Mouse (Mus musculus) neutrophil, adult 5-6 weeks (primary cell): ENCODE results near the gene Map3k11. TPM values are rescaled to one million over a fixed set of nuclear protein-coding genes. Genes with fewer than 3 reads are reported as not detected.

Source experiments
- ATAC-seq: fragments of 151-379, 151-347 bp; 2 replicates; pipeline ENCODE4 v1.8.0; 2017; ENCODE audit warnings: mild to moderate bottlenecking, moderate TSS enrichment; ENCODE audit not compliant: insufficient number of reproducible peaks, poor library complexity, low FRiP score, severe bottlenecking; ENCODE audit errors: extremely low read depth
- total RNA-seq: library from RNA; stranded (forward); fragments of 200-1000 nt; gene quantifications from 2 replicates; pipeline ENCODE4 v1.2.3, GENCODE M21; 2017

Gene Map3k11
- total RNA-seq, 1 experiment from 2014 or later = 65.3 TPM

DNA sequence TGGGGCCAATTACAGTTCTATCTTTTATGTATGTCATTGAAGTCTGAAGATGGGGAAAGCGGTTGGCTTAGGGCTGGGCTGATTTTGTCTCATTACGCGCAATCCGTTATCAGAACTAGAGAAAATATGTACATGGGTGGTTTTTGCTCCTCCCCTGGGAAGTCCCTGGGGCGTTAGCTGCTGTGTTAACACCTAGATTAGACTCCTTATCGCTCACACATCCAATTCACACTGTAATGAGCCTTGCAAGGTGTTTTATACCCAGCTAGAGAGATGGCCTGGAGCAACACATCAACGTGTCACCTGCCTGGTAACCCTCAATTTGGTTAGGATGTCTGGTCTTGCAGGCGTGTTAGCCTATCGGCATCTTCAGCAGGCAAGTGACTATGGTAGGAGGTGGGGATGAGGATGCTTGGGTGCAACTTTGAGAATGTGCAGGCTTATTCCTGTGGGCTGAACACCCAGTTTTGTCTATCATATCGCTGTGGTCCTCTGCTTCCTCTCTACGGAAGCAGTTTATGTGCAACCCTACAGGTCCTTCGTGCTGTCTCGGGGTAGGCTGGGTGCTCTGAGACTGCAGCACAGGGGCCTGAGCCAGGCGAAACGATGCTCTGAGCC lies 38.5 kb downstream of the Map3k11 start:
- ATAC-seq = no peak

GRCm38 (mm10) chr19:5727701-5728100 lies 39.2 kb downstream of the Map3k11 start:
- ATAC-seq = peak; percentile 37

DNA sequence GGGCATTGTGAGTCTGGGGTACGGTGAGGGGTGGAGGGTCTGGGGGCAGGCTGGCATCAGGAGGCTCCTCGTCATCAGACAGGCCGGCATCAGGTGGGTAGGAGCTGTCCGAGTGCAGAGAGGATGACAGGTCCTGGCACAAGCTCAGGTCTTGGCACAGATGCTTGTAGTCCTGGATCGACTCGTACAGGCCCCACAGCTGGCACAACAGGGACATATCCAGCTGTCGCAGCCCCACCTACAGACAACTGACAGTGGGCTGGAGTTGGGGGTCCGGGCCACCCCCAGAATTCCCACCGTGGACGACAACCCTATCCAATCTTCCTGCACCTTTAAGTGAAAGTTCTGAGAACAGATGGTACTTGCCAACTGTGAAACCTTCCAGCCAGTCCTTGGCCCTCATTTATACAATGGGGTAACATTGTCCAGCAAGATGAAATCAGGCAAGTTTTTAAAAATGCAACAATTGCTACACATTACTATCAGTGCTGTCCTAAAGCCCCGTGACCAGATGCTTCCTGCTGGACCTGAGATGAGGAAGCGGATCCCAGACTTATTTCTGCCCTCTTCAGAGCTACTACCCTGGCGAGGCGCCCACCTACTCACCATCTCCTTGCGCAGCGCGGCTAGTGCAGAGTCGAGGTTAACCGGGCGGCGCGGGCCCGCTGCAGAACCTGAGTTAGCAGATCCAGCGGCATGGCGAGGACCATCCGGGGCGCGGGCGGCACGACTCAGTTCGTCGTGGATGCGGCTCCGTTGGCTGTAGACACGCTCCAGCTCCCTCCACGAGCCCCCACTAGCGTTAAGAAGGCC lies 40.3 kb downstream of the Map3k11 start:
- no peak for ATAC-seq

DNA sequence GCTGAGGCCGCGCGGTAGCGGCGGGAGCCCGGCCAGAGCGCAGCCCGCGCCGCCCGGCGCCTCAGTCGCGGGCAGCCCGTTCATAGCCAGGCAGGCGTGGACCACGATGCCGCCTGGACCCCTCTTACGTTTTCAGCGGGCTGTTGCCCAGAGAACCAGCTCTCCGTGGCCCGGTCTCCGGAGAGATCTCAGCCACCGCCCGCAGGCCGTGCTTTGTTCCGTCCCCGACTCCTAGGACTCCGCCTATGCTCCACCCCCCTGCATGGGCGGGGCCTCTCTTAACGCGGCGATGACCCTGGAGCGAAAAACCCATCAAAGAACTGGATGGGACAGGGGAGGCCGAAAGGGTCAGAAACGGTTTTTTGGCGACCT lies 40.9 kb downstream of the Map3k11 start, which contains the start of gene Fam89b:
Gene Fam89b, minus strand, starts transcription at position 210 of the 372 bp plus-strand sequence.
- ATAC-seq = peak; percentile 45

DNA sequence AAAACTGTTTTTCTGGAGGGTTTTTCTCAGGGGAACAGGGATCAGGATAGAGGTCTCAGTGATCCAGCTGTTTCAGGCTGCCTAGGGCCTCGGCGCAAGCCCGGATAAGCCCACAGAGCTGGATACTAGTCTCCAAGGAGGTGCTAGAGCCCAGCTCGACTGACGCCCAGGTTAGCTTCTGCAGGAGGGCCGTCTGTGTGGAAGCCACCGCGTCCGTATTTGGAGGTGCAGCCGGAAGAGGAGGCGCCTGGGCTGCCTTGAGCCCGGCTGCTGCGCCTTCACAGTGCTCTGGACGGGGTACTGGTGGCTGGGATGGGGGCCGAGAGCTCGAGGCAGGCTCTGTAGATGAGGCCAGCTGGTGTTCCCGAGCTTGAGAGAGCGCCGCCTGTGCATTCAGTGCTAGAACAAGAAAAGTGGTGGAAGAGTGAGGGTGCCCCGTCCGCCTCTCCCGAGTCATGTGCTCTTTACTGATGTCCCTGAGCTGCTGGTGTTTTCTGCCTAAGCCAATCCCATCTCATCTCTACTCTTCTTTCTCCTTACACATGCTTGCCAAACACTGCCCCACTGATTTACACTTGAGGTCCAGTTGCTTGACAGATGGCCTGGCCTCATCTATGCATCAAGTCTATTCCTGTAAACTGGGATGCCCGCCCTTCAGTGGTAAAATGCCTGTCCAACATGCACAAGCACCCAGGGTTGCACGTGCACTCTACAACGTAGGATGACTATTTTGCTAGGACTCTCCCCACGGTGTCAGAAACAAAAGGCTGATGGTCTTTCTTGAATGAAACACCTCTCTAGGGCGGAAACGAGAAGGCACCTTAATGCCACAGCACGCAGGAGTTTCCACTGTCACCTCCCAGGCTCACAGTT lies 42.0 kb downstream of the Map3k11 start:
- no peak for ATAC-seq

DNA sequence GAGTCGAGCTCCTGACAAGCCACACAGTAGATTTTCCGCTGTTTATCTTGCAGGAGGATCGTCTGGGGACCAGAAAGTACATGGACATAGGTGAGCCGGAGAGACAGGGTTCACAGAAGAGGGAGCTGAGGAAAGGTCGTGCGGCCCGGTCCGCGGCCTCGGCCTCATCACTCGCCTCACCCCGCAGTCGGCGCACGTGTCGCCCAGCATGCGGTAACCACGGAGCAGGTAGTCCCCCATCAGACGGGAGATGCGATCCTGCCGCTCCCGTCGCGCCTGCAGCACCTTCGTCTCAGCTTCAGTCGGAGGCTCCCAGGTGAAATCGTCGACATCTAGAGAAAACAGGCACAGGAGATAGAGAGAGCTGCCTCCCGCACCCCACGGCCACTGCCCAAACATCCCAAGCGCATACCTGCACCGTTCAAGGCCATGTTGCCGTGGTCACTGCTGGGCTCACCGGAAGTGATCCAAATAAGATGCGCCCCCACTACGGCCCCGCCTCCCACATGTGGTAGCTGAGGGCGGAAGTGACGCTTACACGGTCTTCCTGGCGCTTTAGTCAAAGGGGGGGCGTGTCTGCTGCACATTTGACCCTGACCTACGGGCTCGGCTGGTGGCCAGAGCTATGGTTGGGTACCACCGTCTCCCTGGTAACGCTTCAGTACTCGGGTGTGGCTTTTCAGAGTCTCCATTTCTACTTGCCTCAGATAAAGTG lies 42.9 kb downstream of the Map3k11 start:
- peak; percentile 79 for ATAC-seq

- no peak for ATAC-seq
These were observed 45.8 kb downstream of the Map3k11 start for GRCm38 (mm10) chr19:5734325-5734724.

DNA sequence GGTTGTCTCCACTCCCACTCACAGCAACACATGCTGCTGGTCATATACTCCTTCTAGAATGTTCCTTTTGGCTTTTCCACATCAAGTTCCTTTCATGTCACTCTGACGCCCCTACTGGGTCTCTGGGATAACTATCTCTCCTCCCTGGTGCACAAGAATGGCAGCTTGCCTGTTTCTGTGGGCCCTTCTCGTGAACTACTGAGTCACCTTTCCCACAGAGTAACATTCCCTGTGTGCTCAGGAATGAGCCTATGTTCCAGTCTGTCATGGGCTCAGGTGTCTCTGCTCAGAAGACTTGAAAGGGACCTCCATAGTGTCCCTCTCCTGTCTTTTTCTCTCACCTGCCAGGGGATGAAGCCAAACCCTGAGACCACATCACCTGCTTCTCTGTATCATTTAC lies 50.9 kb downstream of the Map3k11 start:
- no peak for ATAC-seq

DNA sequence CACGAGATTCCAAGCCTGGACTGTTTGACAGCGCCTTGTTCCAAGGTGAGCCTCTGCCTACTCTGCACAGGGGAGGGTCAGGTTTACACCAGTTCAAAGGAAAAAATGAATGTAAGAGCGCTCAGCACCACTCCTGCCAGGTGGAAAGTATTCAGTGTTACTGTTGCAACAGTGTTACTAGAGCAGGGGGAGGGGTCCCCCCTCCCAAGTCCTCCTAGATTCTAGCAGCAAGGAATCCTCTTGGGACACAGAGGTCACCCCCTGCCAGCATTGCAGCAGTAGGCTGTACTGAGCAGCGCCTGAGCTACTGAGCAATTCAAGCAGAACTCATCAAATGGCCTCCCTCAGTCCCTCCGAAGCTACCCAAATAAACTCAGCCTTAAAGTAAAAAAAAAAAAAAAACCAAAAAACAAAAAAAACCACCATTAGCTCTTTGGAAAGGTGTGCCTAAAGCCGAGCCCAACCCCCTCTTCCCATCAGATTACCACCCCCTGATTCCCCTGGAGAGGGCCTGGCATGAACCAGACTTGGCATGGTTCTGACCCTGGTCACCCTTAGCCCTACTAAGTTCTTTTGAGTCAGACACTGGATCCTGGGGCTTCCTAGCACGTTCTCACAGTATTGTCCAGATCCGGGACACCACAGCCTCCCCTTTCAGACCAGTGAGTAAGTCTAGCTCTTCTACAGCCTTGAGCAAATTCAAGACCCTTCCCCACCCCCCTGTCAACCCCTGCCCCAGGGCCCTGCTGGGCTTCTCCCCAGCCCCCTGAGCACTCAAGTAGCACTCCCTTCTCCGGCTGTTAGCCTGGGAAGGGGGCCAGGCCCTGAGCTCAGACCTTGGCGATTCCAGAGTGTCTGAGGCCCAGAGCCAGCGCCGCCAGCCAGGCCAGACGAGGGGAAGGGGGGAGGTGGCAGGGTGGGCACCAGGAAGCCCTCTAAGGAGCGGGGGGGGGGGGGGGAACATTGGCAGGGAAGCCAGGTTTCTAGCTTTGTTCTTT lies 52.1 kb downstream of the Map3k11 start, which contains the start of gene Ltbp3:
Gene Ltbp3, plus strand, starts transcription at position 585 of the 998 bp plus-strand sequence.
- ATAC-seq = no peak

GRCm38 (mm10) chr19:5741641-5742240 lies 53.2 kb downstream of the Map3k11 start:
- ATAC-seq = no peak

DNA sequence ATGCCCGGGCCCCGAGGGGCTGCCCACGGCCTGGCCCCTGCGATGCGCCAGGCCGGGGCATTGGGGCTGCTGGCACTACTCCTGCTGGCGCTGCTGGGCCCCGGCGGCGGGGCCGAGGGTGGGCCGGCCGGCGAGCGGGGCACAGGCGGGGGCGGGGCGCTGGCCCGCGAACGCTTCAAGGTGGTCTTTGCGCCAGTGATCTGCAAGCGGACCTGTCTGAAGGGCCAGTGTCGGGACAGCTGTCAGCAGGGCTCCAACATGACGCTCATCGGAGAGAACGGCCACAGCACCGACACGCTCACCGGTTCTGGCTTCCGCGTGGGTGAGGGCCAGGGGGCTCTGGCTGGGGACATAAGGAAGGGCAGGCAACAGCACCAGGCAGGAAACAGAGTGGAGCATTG lies 53.7 kb downstream of the Map3k11 start:
- no peak for ATAC-seq

- no peak; the same call in 1 of the 2 replicates for ATAC-seq
These were observed 55.0 kb downstream of the Map3k11 start for GRCm38 (mm10) chr19:5743576-5743975.

- no peak for ATAC-seq
These were observed 57.5 kb downstream of the Map3k11 start for GRCm38 (mm10) chr19:5745756-5746710.

GRCm38 (mm10) chr19:5746907-5747363 lies 58.4 kb downstream of the Map3k11 start:
- ATAC-seq = no peak

GRCm38 (mm10) chr19:5749476-5749875 lies 60.9 kb downstream of the Map3k11 start:
- no peak for ATAC-seq

DNA sequence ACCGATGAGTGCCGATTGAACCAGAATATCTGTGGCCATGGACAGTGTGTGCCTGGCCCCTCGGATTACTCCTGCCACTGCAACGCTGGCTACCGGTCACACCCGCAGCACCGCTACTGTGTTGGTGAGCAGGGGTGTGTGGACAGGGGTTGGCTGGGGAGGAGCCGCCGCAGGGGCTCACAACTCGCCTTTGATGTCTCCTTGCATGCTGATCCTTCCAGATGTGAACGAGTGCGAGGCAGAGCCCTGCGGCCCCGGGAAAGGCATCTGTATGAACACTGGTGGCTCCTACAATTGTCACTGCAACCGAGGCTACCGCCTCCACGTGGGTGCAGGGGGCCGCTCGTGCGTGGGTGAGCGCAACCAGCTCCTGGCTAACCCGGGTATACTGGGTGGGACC lies 62.4 kb downstream of the Map3k11 start:
- no peak for ATAC-seq
